Mouse (Mus musculus): ENCODE data around the gene Kalrn. TPM values are rescaled to one million over a fixed set of nuclear protein-coding genes. Genes with fewer than 3 reads are reported as not detected.

Gene Kalrn
- polyA plus RNA-seq, 1 experiment from 2014 or later, result 39.2 TPM

DNA sequence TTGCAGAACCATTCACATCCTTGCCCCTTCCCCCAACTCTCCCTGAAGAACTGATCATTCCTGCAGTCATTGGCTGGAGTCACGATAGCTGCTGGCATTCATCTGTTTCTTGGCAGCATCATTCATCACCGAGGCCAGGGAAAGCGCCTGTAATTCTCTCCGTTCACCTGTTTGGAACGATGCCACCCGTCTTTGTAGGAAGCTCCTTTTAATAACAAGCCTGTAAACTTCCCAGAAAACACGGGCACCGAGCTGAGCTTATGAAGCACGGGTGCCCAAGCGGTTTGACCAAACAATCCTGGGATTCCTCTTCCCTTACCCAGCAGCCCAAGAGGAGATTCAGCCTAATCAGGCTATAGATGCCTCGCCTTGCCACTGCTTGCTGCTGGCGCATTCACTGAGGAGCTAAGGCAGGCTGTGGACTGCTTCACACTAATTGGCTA is 243.9 kb downstream of the Kalrn start:
- H3K4me2 ChIP-seq, result peak overlapping the region; percentile 24; the same call in 1 of the 2 replicates
- H3K27me3 ChIP-seq (replicated peaks), result no peaks in the 10 kb centered on the region
- WGBS, result 35% methylated on average over 12 of the region's 12 CpGs
- H3K9ac ChIP-seq, result no peak overlapping the region
- ATAC-seq (replicated peaks), result peak; percentile 74
- H3K9me3 ChIP-seq, result no peaks in the 10 kb centered on the region
- H3K36me3 ChIP-seq (replicated peaks), result no peaks in the 10 kb centered on the region
- H3K4me3 ChIP-seq, result no peak overlapping the region
- peaks cover 25% of the 10 kb centered on the region for H3K4me1 ChIP-seq
- peak overlapping the region; percentile 72 for H3K27ac ChIP-seq

DNA sequence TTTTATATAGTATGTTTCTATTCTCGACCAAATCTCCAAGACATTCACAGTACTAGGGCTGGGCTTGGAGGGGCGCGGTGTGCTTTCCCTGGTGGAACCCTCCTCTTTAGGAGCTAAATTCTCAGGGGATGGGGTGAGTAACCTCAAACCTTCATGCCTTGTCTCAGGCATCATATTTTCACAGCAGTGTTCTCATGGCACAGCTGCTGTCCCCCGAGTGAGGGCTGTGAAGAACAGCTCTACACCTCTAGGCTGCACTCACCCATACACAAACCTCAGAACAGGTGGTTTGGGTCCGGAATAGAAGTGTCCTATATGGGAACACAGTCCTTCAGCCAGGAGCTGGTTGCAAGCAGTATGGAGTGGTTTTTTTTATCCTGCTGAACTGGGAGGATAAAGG is 245.4 kb downstream of the Kalrn start:
- Histone ChIP-seq H3K4me2 (no peak overlapping the region), H3K4me1 (peaks cover 24% of the 10 kb centered on the region)

DNA sequence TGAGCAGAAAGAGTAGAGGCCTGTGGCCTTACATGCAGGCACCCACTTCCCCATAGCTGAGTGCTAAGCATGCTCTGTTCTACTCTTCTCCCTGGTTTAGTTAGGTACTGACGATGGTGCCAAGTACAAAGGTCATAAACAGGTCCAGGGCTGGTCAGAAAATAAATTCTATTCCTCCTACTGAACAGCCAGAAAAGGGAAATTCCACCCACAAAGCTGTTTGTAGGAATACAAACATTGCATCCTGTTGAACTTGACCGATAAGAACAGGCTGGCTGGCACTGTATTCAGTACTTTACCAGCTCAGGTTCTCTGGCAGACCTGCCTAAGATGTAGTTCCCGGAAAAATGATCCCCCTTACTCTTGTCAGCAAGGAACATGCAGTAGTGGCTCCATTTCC is 247.5 kb downstream of the Kalrn start:
- no peaks in the 10 kb centered on the region for H3K27me3 ChIP-seq (replicated peaks)
- no peak for ATAC-seq (replicated peaks)
- H3K9ac ChIP-seq, result no peak overlapping the region
- no peak overlapping the region for H3K27ac ChIP-seq
- whole genome bisulfite sequencing, result 92% methylated on average over 3 of the region's 3 CpGs
- H3K9me3 ChIP-seq, result no peaks in the 10 kb centered on the region
- H3K4me1 ChIP-seq, result peaks cover 24% of the 10 kb centered on the region
- H3K4me3 ChIP-seq, result no peak overlapping the region
- H3K36me3 ChIP-seq (replicated peaks), result no peaks in the 10 kb centered on the region
- no peak overlapping the region for H3K4me2 ChIP-seq

More for the DNA sequence above, 245.4 kb downstream of the Kalrn start:
- ATAC-seq (replicated peaks), result no peak
- Histone ChIP-seq H3K4me3 (no peak overlapping the region), H3K9ac (no peak overlapping the region), H3K36me3 (replicated peaks) (no peaks in the 10 kb centered on the region), H3K27me3 (replicated peaks) (no peaks in the 10 kb centered on the region), H3K27ac (no peak overlapping the region), H3K9me3 (no peaks in the 10 kb centered on the region)
- WGBS, result 87% methylated on average over 5 of the region's 5 CpGs

DNA sequence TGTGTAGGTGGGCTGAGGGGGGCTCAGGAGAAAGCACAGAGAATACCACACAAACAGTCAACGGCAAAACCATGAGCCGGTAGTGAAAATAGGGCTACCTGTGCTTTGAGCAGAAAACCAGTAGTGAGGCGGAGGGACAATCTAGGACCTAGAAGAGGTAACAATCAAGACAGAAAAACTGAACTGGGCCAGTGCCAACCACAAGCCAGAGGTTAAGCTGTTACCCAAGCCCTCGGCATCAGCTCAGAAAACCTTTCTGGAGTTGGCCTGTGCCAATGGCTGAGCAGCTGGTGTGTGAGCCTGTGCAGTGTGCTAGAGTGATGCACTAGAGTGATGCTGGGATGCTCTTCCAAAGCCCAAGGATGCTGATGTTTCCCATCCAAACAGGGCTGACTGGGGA is 248.2 kb downstream of the Kalrn start:
- H3K36me3 ChIP-seq (replicated peaks), result no peaks in the 10 kb centered on the region
- ATAC-seq (replicated peaks), result no peak
- WGBS, result 92% methylated on average over 4 of the region's 4 CpGs

DNA sequence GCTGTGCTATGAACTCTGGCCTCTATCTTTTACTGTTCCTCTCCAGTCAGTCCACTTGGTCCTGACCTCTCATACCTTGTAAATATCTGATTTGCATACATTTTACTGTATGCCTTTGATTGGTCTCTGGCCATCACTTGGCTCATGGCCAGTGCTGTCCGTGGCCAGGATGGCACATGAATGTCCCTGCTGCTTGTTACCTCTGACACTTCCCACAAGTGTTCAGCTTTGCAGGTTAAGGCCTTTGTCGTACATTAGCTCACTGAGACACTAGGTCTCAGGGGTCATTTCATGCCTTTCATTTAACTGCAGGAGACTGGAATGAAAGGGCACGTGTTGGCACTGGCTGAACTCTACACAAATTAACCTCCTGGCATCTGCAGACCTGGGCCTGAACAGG is 248.6 kb downstream of the Kalrn start:
- H3K4me3 ChIP-seq, result no peak overlapping the region
- ATAC-seq (replicated peaks), result no peak
- no peak overlapping the region for H3K27ac ChIP-seq
- no peak overlapping the region for H3K4me2 ChIP-seq
- H3K9ac ChIP-seq, result no peak overlapping the region
- H3K27me3 ChIP-seq (replicated peaks), result no peaks in the 10 kb centered on the region
- H3K36me3 ChIP-seq (replicated peaks), result no peaks in the 10 kb centered on the region
- peaks cover 26% of the 10 kb centered on the region for H3K4me1 ChIP-seq
- WGBS, result 57% methylated on average over 3 of the region's 3 CpGs
- no peaks in the 10 kb centered on the region for H3K9me3 ChIP-seq

More for the DNA sequence above, 248.2 kb downstream of the Kalrn start:
- Histone ChIP-seq H3K27ac (no peak overlapping the region), H3K27me3 (replicated peaks) (no peaks in the 10 kb centered on the region), H3K4me2 (no peak overlapping the region), H3K4me1 (peaks cover 26% of the 10 kb centered on the region), H3K9ac (no peak overlapping the region), H3K9me3 (no peaks in the 10 kb centered on the region), H3K4me3 (no peak overlapping the region)

DNA sequence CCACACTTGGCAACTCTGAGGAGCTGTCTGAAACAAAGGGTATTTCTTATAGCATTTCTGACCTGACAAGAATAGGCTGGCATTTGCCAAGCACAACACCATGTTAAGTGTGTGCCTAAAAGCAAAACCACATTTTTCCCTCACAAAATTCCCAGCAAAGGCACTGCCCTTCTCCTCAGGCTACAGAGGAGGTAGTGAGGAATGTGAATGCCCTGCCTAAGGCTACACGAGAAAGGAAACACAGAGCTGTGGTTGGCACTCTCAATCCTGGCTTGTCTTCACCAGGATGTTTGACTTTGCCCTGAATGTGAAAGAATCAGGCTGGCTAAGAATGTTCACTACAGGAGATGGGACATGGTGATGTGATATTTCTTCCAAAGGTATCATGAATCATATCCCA is 249.8 kb downstream of the Kalrn start:
- no peaks in the 10 kb centered on the region for H3K9me3 ChIP-seq
- no peak for ATAC-seq (replicated peaks)
- WGBS, result 88% methylated on average over 1 of the region's 1 CpGs
- peaks cover 29% of the 10 kb centered on the region for H3K4me1 ChIP-seq
- H3K4me3 ChIP-seq, result no peak overlapping the region
- no peak overlapping the region for H3K4me2 ChIP-seq
- H3K9ac ChIP-seq, result no peak overlapping the region
- no peak overlapping the region for H3K27ac ChIP-seq
- no peaks in the 10 kb centered on the region for H3K27me3 ChIP-seq (replicated peaks)
- no peaks in the 10 kb centered on the region for H3K36me3 ChIP-seq (replicated peaks)

DNA sequence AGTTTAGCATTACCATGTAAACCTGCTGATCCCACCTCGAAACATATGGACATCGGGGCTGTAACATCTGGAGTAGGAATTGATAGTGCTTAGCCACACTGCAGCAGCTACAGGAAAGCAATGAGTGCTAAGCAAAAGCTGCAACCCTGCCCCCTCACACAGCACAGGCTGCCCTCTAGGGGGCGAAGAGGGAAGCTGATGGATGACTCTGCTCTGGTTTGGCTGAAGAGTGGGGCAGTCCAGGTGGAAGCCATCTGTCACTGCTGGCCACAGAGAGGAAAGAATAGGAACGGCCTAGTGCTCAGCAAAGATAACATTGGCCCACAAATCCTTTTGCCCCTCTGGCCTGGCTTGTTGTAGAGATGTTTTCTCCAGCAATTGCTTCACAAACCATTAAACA is 250.8 kb downstream of the Kalrn start:
- Histone ChIP-seq H3K4me1 (peaks cover 35% of the 10 kb centered on the region), H3K27ac (peak overlapping the region; percentile 26), H3K9ac (no peak overlapping the region), H3K4me3 (no peak overlapping the region), H3K9me3 (no peaks in the 10 kb centered on the region), H3K4me2 (no peak overlapping the region), H3K36me3 (replicated peaks) (no peaks in the 10 kb centered on the region), H3K27me3 (replicated peaks) (no peaks in the 10 kb centered on the region)
- ATAC-seq (replicated peaks), result peak; percentile 63
- WGBS, result 39% methylated on average over 4 of the region's 4 CpGs

DNA sequence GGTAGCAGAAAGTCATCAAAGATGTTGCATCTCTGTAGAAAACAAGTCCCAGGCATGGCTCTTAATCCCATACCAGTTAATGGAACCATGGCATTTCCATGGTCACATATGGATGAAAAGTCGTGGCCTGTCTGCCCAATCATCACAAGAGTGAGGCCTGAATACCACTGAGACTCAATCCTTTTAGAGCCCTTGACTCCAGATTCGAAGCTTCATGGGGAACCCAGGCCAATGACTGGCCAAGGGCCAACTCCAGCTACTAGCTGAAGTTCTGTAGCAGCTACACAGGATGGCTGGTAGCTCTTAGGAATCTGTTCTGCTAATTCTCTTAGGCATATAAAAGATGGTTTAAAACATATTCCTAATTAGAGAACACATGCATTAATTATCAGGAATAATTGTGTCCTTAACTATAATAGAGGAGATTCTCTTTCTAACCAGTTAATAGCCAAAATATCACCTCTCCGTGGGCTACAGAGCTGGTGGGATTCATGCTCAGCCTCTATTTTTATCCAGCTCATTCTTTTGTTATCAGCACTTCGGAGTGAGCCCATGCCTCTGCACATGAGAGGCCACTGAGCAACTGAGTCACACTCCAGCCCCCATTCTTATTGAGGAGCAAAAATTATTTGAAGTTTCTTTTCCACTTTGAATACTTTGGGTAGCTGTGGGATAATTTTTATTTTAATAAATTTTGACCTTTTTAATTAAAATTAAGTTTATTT is 252.1 kb downstream of the Kalrn start:
- no peak overlapping the region for H3K27ac ChIP-seq
- H3K9me3 ChIP-seq, result no peaks in the 10 kb centered on the region
- no peak overlapping the region for H3K4me2 ChIP-seq
- 76% methylated on average over 4 of the region's 4 CpGs for WGBS
- H3K4me1 ChIP-seq, result peaks cover 46% of the 10 kb centered on the region
- ATAC-seq (replicated peaks), result no peak
- H3K36me3 ChIP-seq (replicated peaks), result no peaks in the 10 kb centered on the region
- H3K27me3 ChIP-seq (replicated peaks), result no peaks in the 10 kb centered on the region
- no peak overlapping the region for H3K9ac ChIP-seq
- no peak overlapping the region for H3K4me3 ChIP-seq

DNA sequence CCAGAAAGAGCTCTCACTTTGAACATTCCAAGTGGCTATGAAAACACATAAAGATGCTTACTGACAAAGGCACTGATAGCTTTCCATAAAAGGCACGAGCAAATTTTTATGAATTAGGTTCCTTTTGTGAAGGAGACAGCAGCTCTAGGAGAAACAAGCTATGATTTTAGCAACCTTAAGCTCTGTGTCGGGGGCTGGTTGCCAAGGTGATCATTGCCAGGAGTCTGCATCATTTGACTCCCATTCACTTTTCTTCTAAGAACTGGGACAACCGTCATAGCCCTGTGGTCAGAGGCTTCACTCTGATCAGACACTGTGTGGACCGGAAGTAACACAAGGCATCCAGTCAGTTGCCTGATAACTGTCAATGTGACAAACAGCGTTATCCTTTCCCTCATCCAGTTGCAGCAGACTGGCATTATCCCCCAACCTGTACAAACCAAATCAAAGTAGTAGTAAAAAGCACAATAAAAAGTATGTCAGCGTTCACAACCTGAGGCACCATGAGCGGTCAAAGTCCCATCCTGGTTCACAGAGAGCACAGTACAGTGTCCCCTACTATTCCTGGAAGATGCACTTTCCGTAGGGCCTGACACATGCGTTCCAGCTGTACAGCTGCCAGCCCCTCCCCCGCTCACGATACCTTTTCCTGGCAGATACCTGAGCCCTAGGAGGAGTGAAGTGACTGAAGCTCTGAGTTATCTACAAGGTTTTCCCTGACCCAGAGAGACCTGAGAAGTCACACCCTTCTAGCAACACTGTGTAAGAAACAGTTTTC is 253.1 kb downstream of the Kalrn start:
- no peak overlapping the region for H3K27ac ChIP-seq
- H3K4me1 ChIP-seq, result peaks cover 47% of the 10 kb centered on the region
- no peaks in the 10 kb centered on the region for H3K27me3 ChIP-seq (replicated peaks)
- ATAC-seq (replicated peaks), result no peak
- H3K9me3 ChIP-seq, result no peaks in the 10 kb centered on the region
- WGBS, result 74% methylated on average over 11 of the region's 11 CpGs
- H3K4me2 ChIP-seq, result no peak overlapping the region
- no peaks in the 10 kb centered on the region for H3K36me3 ChIP-seq (replicated peaks)
- H3K9ac ChIP-seq, result no peak overlapping the region
- no peak overlapping the region for H3K4me3 ChIP-seq

DNA sequence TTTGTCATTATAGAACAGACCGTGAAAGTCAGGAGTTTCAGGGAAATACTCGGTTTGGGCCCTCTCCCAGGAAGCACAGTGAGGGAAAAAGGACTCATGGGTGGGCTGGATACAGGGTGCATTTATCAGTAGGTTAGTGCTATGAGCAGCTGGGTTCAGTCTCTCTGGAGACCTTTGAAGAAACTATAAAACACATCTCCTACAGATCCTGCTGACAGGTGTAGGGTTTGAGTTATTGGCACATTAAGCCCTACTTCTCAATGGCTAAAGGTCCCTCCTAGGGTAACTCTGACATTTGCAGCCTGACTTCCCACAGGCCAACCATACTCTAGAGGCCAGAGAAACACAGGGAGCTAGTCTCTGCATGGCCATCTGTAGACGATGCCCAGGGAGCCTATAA is 256.2 kb downstream of the Kalrn start:
- Histone ChIP-seq H3K9ac (no peak overlapping the region), H3K4me1 (peaks cover 41% of the 10 kb centered on the region), H3K9me3 (no peaks in the 10 kb centered on the region), H3K4me3 (no peak overlapping the region), H3K4me2 (no peak overlapping the region), H3K36me3 (replicated peaks) (0 out of 2 replicates have a peak, but pooled peaks cover 5% of the 10 kb centered on the region), H3K27ac (no peak overlapping the region; the same call in 1 of the 2 replicates), H3K27me3 (replicated peaks) (no peaks in the 10 kb centered on the region)
- no peak for ATAC-seq (replicated peaks)
- WGBS, result 44% methylated on average over 3 of the region's 3 CpGs

DNA sequence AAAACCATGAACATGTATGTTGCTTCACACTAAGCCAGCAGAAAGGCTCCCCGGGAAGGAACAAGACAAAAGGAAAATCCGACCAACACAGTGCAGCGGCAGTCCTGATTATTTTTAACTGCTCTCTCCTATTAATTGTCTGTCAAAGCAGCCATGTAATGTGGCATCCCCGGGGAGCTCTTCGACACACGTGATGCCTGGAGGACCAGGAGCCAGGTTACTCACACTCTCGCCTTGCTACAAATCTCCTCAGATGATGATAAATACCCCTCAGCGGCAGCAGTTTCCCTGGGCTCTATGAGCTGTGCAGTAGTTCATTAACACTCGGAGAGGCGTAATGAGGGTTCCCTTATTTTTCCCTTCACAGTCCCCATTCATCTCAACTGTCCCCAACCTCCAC is 257.1 kb downstream of the Kalrn start:
- ATAC-seq (replicated peaks), result peak; percentile 53; the same call in 1 of the 2 replicates
- Histone ChIP-seq H3K27me3 (replicated peaks) (no peaks in the 10 kb centered on the region), H3K4me3 (no peak overlapping the region), H3K4me2 (no peak overlapping the region), H3K36me3 (replicated peaks) (0 out of 2 replicates have a peak, but pooled peaks cover 5% of the 10 kb centered on the region), H3K4me1 (peaks cover 47% of the 10 kb centered on the region), H3K27ac (peak overlapping the region; percentile 67), H3K9ac (no peak overlapping the region), H3K9me3 (no peaks in the 10 kb centered on the region)
- 31% methylated on average over 10 of the region's 10 CpGs for WGBS

DNA sequence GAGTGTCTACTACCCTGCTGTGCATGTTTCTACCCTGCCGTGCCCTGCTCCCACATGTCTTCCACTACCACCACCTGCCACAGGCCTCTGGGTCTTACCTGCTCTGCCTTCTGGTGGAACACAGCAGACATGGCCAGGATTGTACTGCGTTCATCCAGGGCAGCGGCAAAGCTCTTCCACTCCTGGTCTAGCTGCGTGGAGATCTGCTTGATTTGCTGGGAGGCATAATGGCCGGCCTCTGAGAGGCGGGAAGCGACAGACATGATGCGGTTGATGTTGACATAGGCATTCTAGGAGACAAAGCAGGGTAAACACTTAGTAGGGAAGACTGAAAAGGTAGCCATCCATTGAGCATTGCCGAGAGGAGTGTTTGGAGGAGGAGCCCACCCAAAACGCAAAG is 259.3 kb downstream of the Kalrn start:
- ATAC-seq (replicated peaks), result no peak

More for the DNA sequence above, 259.3 kb downstream of the Kalrn start:
- H3K36me3 ChIP-seq (replicated peaks), result 0 out of 2 replicates have a peak, but pooled peaks cover 9% of the 10 kb centered on the region
- H3K4me1 ChIP-seq, result peaks cover 28% of the 10 kb centered on the region
- H3K4me3 ChIP-seq, result no peak overlapping the region
- no peaks in the 10 kb centered on the region for H3K27me3 ChIP-seq (replicated peaks)
- H3K9me3 ChIP-seq, result no peaks in the 10 kb centered on the region
- 89% methylated on average over 10 of the region's 10 CpGs for WGBS
- no peak overlapping the region for H3K9ac ChIP-seq
- H3K27ac ChIP-seq, result no peak overlapping the region
- no peak overlapping the region for H3K4me2 ChIP-seq

Data from midbrain, embryonic 15.5 days (tissue).